Mouse (Mus musculus) midbrain, embryonic 11.5 days (tissue): ENCODE results near the gene Nfyc. TPM values are rescaled to one million over a fixed set of nuclear protein-coding genes. Genes with fewer than 3 reads are reported as not detected.

ENCODE experiments used
- ATAC-seq: fragments of 200-750 bp; cut with Nextera tagmentation; 2 replicates; pipeline ENCODE4 v1.8.0; 2017; ENCODE audit warnings: moderate TSS enrichment, moderate library complexity; ENCODE audit not compliant: low FRiP score
- DNase-seq: peaks from one replicate; pipeline ENCODE4 v3.0.0; 2015; ENCODE audit warnings: low spot score; ENCODE audit errors: missing footprints
- H3K27ac ChIP-seq: fragments of 300-500 bp; sonication (generic); 2 replicates; pipeline ENCODE4 v1.5.1; 2014; ENCODE audit warnings: low read depth, low read length
- H3K27me3 ChIP-seq: fragments of 300-500 bp; sonication (generic); 2 replicates; pipeline ENCODE4 v1.6.1; 2014; ENCODE audit warnings: mild to moderate bottlenecking, low read length, moderate library complexity, mixed read lengths; ENCODE audit not compliant: control insufficient read depth, insufficient read depth
- H3K36me3 ChIP-seq: fragments of 300-500 bp; sonication (generic); 2 replicates; pipeline ENCODE4 v1.6.1; 2014; ENCODE audit warnings: mild to moderate bottlenecking, low read length, moderate library complexity, mixed read lengths; ENCODE audit not compliant: control insufficient read depth, insufficient read depth
- H3K4me1 ChIP-seq: fragments of 300-500 bp; sonication (generic); 2 replicates; pipeline ENCODE4 v1.6.1; 2014; ENCODE audit warnings: low read length; ENCODE audit not compliant: control insufficient read depth, insufficient read depth
- H3K4me2 ChIP-seq: fragments of 300-500 bp; sonication (generic); 2 replicates; pipeline ENCODE4 v1.6.1; 2014; ENCODE audit warnings: mild to moderate bottlenecking, moderate library complexity
- H3K4me3 ChIP-seq: fragments of 300-500 bp; sonication (generic); 2 replicates; pipeline ENCODE4 v1.5.1; 2014; ENCODE audit warnings: low read depth, low read length
- H3K9ac ChIP-seq: fragments of 300-500 bp; sonication (generic); 2 replicates; pipeline ENCODE4 v1.6.1; 2014; ENCODE audit warnings: low read length
- H3K9me3 ChIP-seq: fragments of 300-500 bp; sonication (generic); 2 replicates; pipeline ENCODE4 v1.6.1; 2016; ENCODE audit warnings: low read length; ENCODE audit not compliant: control insufficient read depth
- WGBS: fragments of 180-500 bp; shearing (Covaris S2); extraction: QIAGEN DNeasy Blood & Tissue Kit; methylation state at CpG from one replicate; pipeline ENCODE4 v1.1.7; 2014; 5-methylcytosine and 5-hydroxymethylcytosine counted together
- polyA plus RNA-seq: library from polyadenylated mRNA; unstranded; fragments of >200 nt; fragmentation: Nextera tagmentation; extraction: Ambion mirVana; gene quantifications from 2 replicates; pipeline ENCODE4 v1.2.1, GENCODE M21; 2014

Gene Nfyc
- polyA plus RNA-seq, 1 experiment from 2014 or later: 117 TPM

- no peak overlapping the region for H3K9ac ChIP-seq
- no peaks in the 10 kb centered on the region for H3K36me3 ChIP-seq
- no peak overlapping the region for H3K27ac ChIP-seq
- H3K4me1 ChIP-seq: peaks cover 9% of the 10 kb centered on the region
- H3K9me3 ChIP-seq: no peaks in the 10 kb centered on the region
- H3K4me2 ChIP-seq: no peak overlapping the region
- DNase-seq (no peak), ATAC-seq (no peak)
- 83% methylated on average over 7 of the region's 7 CpGs for WGBS
- no peak overlapping the region for H3K4me3 ChIP-seq
- peaks cover 5% of the 10 kb centered on the region for H3K27me3 ChIP-seq
Observed at GRCm38 (mm10) chr4:120859865-120860264, 28.5 kb upstream of the Nfyc start.

- Histone ChIP-seq H3K9ac (no peak overlapping the region), H3K36me3 (no peaks in the 10 kb centered on the region), H3K4me1 (peaks cover 9% of the 10 kb centered on the region), H3K4me2 (no peak overlapping the region), H3K27ac (no peak overlapping the region), H3K4me3 (no peak overlapping the region), H3K27me3 (peaks cover 5% of the 10 kb centered on the region), H3K9me3 (no peaks in the 10 kb centered on the region)
- DNase-seq: peak; percentile 87
- 47% methylated on average over 5 of the region's 5 CpGs for WGBS
- ATAC-seq: no peak
Observed at GRCm38 (mm10) chr4:120856376-120856775, 25.0 kb upstream of the Nfyc start.

- H3K36me3 ChIP-seq: no peaks in the 10 kb centered on the region
- peak overlapping the region; percentile 72 for H3K4me3 ChIP-seq
- peak overlapping the region; percentile 65 for H3K4me2 ChIP-seq
- DNase-seq (peak; percentile 91), ATAC-seq (no peak)
- peaks cover 5% of the 10 kb centered on the region for H3K27me3 ChIP-seq
- no peak overlapping the region for H3K27ac ChIP-seq
- WGBS: 18% methylated on average over 7 of the region's 7 CpGs
- H3K9ac ChIP-seq: peak overlapping the region; percentile 75
- peaks cover 9% of the 10 kb centered on the region for H3K4me1 ChIP-seq
- H3K9me3 ChIP-seq: no peaks in the 10 kb centered on the region
Observed at GRCm38 (mm10) chr4:120855360-120856060, 24.1 kb upstream of the Nfyc start.

- Histone ChIP-seq H3K27me3 (peaks cover 5% of the 10 kb centered on the region), H3K9me3 (no peaks in the 10 kb centered on the region), H3K4me3 (peak within 1 kb of the TSS; percentile 72), H3K27ac (no peak within 1 kb of the TSS), H3K9ac (peak within 1 kb of the TSS; percentile 75), H3K4me2 (peak within 1 kb of the TSS; percentile 65), H3K4me1 (peaks cover 9% of the 10 kb centered on the region), H3K36me3 (no peaks in the 10 kb centered on the region)
- ATAC-seq (peak; percentile 88), DNase-seq (peak; percentile 97)
- under 1% methylated on average over 64 of the region's 68 CpGs for WGBS
Observed at GRCm38 (mm10) chr4:120854588-120855319, 23.4 kb upstream of the Nfyc start, which contains the start of gene Rims3. Gene Rims3, plus strand, starts transcription at chr4:120854816.

- Histone ChIP-seq H3K9me3 (no peaks in the 10 kb centered on the region), H3K9ac (no peak overlapping the region), H3K4me2 (no peak overlapping the region), H3K4me1 (peaks cover 4% of the 10 kb centered on the region; the same call in 1 of the 2 replicates), H3K27ac (no peak overlapping the region), H3K36me3 (no peaks in the 10 kb centered on the region), H3K27me3 (peaks cover 5% of the 10 kb centered on the region), H3K4me3 (no peak overlapping the region)
- no peak for ATAC-seq
- peak; percentile 98 for DNase-seq
- 7% methylated on average over 10 of the region's 10 CpGs for WGBS
Observed at GRCm38 (mm10) chr4:120850946-120851345, 19.6 kb upstream of the Nfyc start.

GRCm38 (mm10) chr4:120849451-120849850, 18.1 kb upstream of the Nfyc start:
- WGBS: 62% methylated on average over 11 of the region's 11 CpGs

GRCm38 (mm10) chr4:120848909-120849308, 17.5 kb upstream of the Nfyc start:
- WGBS: 89% methylated on average over 6 of the region's 6 CpGs
- Histone ChIP-seq H3K4me1 (no peaks in the 10 kb centered on the region), H3K36me3 (no peaks in the 10 kb centered on the region), H3K27ac (no peak overlapping the region), H3K4me2 (no peak overlapping the region), H3K4me3 (no peak overlapping the region), H3K27me3 (no peaks in the 10 kb centered on the region), H3K9me3 (no peaks in the 10 kb centered on the region), H3K9ac (no peak overlapping the region)
- ATAC-seq: no peak
- DNase-seq: no peak

More at GRCm38 (mm10) chr4:120849451-120849850, 18.1 kb upstream of the Nfyc start:
- Histone ChIP-seq H3K4me3 (no peak overlapping the region), H3K27ac (no peak overlapping the region), H3K27me3 (no peaks in the 10 kb centered on the region), H3K36me3 (no peaks in the 10 kb centered on the region), H3K9me3 (no peaks in the 10 kb centered on the region), H3K9ac (no peak overlapping the region), H3K4me2 (no peak overlapping the region), H3K4me1 (no peaks in the 10 kb centered on the region)
- DNase-seq: no peak
- no peak for ATAC-seq

GRCm38 (mm10) chr4:120845098-120845497, 13.7 kb upstream of the Nfyc start:
- H3K4me1 ChIP-seq: no peaks in the 10 kb centered on the region
- no peak overlapping the region for H3K27ac ChIP-seq
- no peaks in the 10 kb centered on the region for H3K9me3 ChIP-seq
- 79% methylated on average over 4 of the region's 4 CpGs for WGBS
- H3K4me3 ChIP-seq: no peak overlapping the region
- ATAC-seq (no peak), DNase-seq (no peak)
- H3K27me3 ChIP-seq: no peaks in the 10 kb centered on the region
- H3K9ac ChIP-seq: no peak overlapping the region
- no peak overlapping the region for H3K4me2 ChIP-seq
- H3K36me3 ChIP-seq: no peaks in the 10 kb centered on the region

GRCm38 (mm10) chr4:120844423-120845082, 13.2 kb upstream of the Nfyc start:
- DNase-seq (no peak), ATAC-seq (no peak)
- Histone ChIP-seq H3K27ac (no peak overlapping the region), H3K36me3 (no peaks in the 10 kb centered on the region), H3K4me2 (no peak overlapping the region), H3K4me3 (no peak overlapping the region), H3K9me3 (no peaks in the 10 kb centered on the region), H3K27me3 (no peaks in the 10 kb centered on the region), H3K4me1 (no peaks in the 10 kb centered on the region), H3K9ac (no peak overlapping the region)
- WGBS: 75% methylated on average over 7 of the region's 7 CpGs
